Mouse (Mus musculus) bone marrow macrophage, adult 2 months (primary cell): ENCODE measurements around the gene Gm17949.

Experiments used
- CTCF ChIP-seq: IDR thresholded peaks from 2 replicates; pipeline ENCODE4 v1.5.1; 2012; ENCODE audit warnings: low read depth, mild to moderate bottlenecking, low read length, moderate library complexity
- POLR2A ChIP-seq: IDR thresholded peaks from 2 replicates; pipeline ENCODE4 v1.6.1; 2012; ENCODE audit warnings: mild to moderate bottlenecking, low read depth, low read length, borderline replicate concordance

DNA sequence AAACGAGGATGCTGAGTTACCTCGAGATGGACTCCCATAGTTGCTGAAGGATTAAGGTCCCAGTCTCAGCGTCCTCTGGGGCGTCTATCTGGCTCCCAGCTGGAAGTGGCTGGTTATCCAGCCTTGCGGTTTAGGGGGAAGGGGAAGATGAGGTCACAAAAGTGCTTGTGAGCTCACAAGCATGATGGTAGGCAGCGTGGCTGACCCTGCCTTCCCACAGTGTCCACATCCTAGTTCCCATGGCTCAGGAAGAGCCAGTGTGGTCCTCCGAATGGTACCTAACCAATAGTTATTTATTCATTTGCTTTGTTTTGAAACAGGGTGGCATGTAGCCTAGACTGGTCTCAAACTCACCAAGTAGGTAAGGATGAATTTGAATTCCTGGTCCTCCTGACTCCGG, 30.3 kb downstream of the Gm17949 start, which contains the start of gene Slc25a41:
- TF ChIP-seq POLR2A, result no peak
- no peak for TF ChIP-seq CTCF
